Mouse (Mus musculus): Measurements from ENCODE around the gene Lhx1. TPM values are rescaled to one million over a fixed set of nuclear protein-coding genes. Genes with fewer than 3 reads are reported as not detected.

Lhx1 gene
- polyA plus RNA-seq, 1 experiment from 2014 or later: 0.11 TPM

GRCm38 (mm10) chr11:84539981-84540380 lies 14.6 kb upstream of the Lhx1 start:
- no peak overlapping the region for H3K9ac ChIP-seq (ENCODE audit: low read depth, low read length)
- no peak overlapping the region for H3K4me3 ChIP-seq (ENCODE audit: low read depth, low read length)
- 0 out of 2 replicates have a peak, but pooled peaks cover 12% of the 10 kb centered on the region for H3K27me3 ChIP-seq (replicated peaks; ENCODE audit: control insufficient read depth, insufficient read depth, low read length)
- ATAC-seq (ENCODE audit: low read depth) (no peak), DNase-seq (ENCODE audit: low spot score) (no peak)
- H3K4me1 ChIP-seq (ENCODE audit: control insufficient read depth, insufficient read depth, low read length): no peaks in the 10 kb centered on the region
- H3K36me3 ChIP-seq (ENCODE audit: control insufficient read depth, insufficient read depth, low read length): no peaks in the 10 kb centered on the region
- no peak overlapping the region for H3K4me2 ChIP-seq (ENCODE audit: low read depth, low read length)
- no peak overlapping the region for H3K27ac ChIP-seq (replicated peaks; ENCODE audit: low read depth, low read length)
- H3K9me3 ChIP-seq (ENCODE audit: control insufficient read depth, low read length): no peaks in the 10 kb centered on the region
- WGBS: 3% methylated on average over 4 of the region's 4 CpGs

- DNase-seq (ENCODE audit: low spot score): peak; percentile 81
- Histone ChIP-seq H3K27ac (replicated peaks; ENCODE audit: low read depth, low read length) (no peak overlapping the region), H3K36me3 (ENCODE audit: control insufficient read depth, insufficient read depth, low read length) (no peaks in the 10 kb centered on the region), H3K9me3 (ENCODE audit: control insufficient read depth, low read length) (no peaks in the 10 kb centered on the region), H3K9ac (ENCODE audit: low read depth, low read length) (no peak overlapping the region), H3K27me3 (replicated peaks; ENCODE audit: control insufficient read depth, insufficient read depth, low read length) (peaks cover 92% of the 10 kb centered on the region), H3K4me1 (ENCODE audit: control insufficient read depth, insufficient read depth, low read length) (peaks cover 8% of the 10 kb centered on the region), H3K4me2 (ENCODE audit: low read depth, low read length) (no peak overlapping the region), H3K4me3 (ENCODE audit: low read depth, low read length) (no peak overlapping the region)
- ATAC-seq (ENCODE audit: low read depth): peak; percentile 34; the same call in 1 of the 2 replicates
- WGBS: 7% methylated on average over 14 of the region's 14 CpGs
Observed at GRCm38 (mm10) chr11:84529797-84530703, 4.7 kb upstream of the Lhx1 start.

- H3K9ac ChIP-seq (ENCODE audit: low read depth, low read length): no peak overlapping the region
- no peaks in the 10 kb centered on the region for H3K36me3 ChIP-seq (ENCODE audit: control insufficient read depth, insufficient read depth, low read length)
- peaks cover 12% of the 10 kb centered on the region for H3K4me1 ChIP-seq (ENCODE audit: control insufficient read depth, insufficient read depth, low read length)
- peak overlapping the region; percentile 5; the same call in 1 of the 2 replicates for H3K4me2 ChIP-seq (ENCODE audit: low read depth, low read length)
- whole genome bisulfite sequencing: 2% methylated on average over 24 of the region's 24 CpGs
- no peak for DNase-seq (ENCODE audit: low spot score)
- no peaks in the 10 kb centered on the region for H3K9me3 ChIP-seq (ENCODE audit: control insufficient read depth, low read length)
- no peak overlapping the region for H3K4me3 ChIP-seq (ENCODE audit: low read depth, low read length)
- peaks cover 96% of the 10 kb centered on the region for H3K27me3 ChIP-seq (replicated peaks; ENCODE audit: control insufficient read depth, insufficient read depth, low read length)
- no peak overlapping the region for H3K27ac ChIP-seq (replicated peaks; ENCODE audit: low read depth, low read length)
- ATAC-seq (ENCODE audit: low read depth): no peak
Observed at GRCm38 (mm10) chr11:84529143-84529755, 3.9 kb upstream of the Lhx1 start.

- Histone ChIP-seq H3K9ac (ENCODE audit: low read depth, low read length) (no peak overlapping the region), H3K27ac (replicated peaks; ENCODE audit: low read depth, low read length) (no peak overlapping the region), H3K4me3 (ENCODE audit: low read depth, low read length) (no peak overlapping the region), H3K27me3 (replicated peaks; ENCODE audit: control insufficient read depth, insufficient read depth, low read length) (peaks cover 96% of the 10 kb centered on the region), H3K36me3 (ENCODE audit: control insufficient read depth, insufficient read depth, low read length) (no peaks in the 10 kb centered on the region), H3K4me2 (ENCODE audit: low read depth, low read length) (no peak overlapping the region), H3K4me1 (ENCODE audit: control insufficient read depth, insufficient read depth, low read length) (peaks cover 12% of the 10 kb centered on the region), H3K9me3 (ENCODE audit: control insufficient read depth, low read length) (no peaks in the 10 kb centered on the region)
- DNase-seq (ENCODE audit: low spot score): no peak
- WGBS: 2% methylated on average over 29 of the region's 29 CpGs
- no peak for ATAC-seq (ENCODE audit: low read depth)
Observed at GRCm38 (mm10) chr11:84526976-84527860, 1.9 kb upstream of the Lhx1 start.

- Histone ChIP-seq H3K27ac (replicated peaks; ENCODE audit: low read depth, low read length) (no peak overlapping the region), H3K9ac (ENCODE audit: low read depth, low read length) (no peak overlapping the region), H3K4me2 (ENCODE audit: low read depth, low read length) (peak overlapping the region; percentile 82), H3K36me3 (ENCODE audit: control insufficient read depth, insufficient read depth, low read length) (no peaks in the 10 kb centered on the region), H3K4me3 (ENCODE audit: low read depth, low read length) (peak overlapping the region; percentile 47), H3K4me1 (ENCODE audit: control insufficient read depth, insufficient read depth, low read length) (peaks cover 12% of the 10 kb centered on the region), H3K27me3 (replicated peaks; ENCODE audit: control insufficient read depth, insufficient read depth, low read length) (peaks cover 96% of the 10 kb centered on the region), H3K9me3 (ENCODE audit: control insufficient read depth, low read length) (no peaks in the 10 kb centered on the region)
- no peak for DNase-seq (ENCODE audit: low spot score)
- no peak for ATAC-seq (ENCODE audit: low read depth)
- under 1% methylated on average over 10 of the region's 10 CpGs for WGBS
Observed at GRCm38 (mm10) chr11:84526451-84526850, 1.1 kb upstream of the Lhx1 start.

GRCm38 (mm10) chr11:84524511-84525270 lies 644 bp downstream of the Lhx1 start:
- no peak; the same call in 1 of the 2 replicates for ATAC-seq (ENCODE audit: low read depth)

GRCm38 (mm10) chr11:84523841-84524510 lies 1.4 kb downstream of the Lhx1 start:
- peaks cover 96% of the 10 kb centered on the region for H3K27me3 ChIP-seq (replicated peaks; ENCODE audit: control insufficient read depth, insufficient read depth, low read length)
- ATAC-seq (ENCODE audit: low read depth) (no peak), DNase-seq (ENCODE audit: low spot score) (no peak)
- no peak overlapping the region for H3K9ac ChIP-seq (ENCODE audit: low read depth, low read length)
- no peaks in the 10 kb centered on the region for H3K36me3 ChIP-seq (ENCODE audit: control insufficient read depth, insufficient read depth, low read length)
- under 1% methylated on average over 35 of the region's 35 CpGs for WGBS
- H3K9me3 ChIP-seq (ENCODE audit: control insufficient read depth, low read length): no peaks in the 10 kb centered on the region
- H3K4me1 ChIP-seq (ENCODE audit: control insufficient read depth, insufficient read depth, low read length): peaks cover 7% of the 10 kb centered on the region
- peak overlapping the region; percentile 47 for H3K4me3 ChIP-seq (ENCODE audit: low read depth, low read length)
- peak overlapping the region; percentile 82; the same call in 1 of the 2 replicates for H3K4me2 ChIP-seq (ENCODE audit: low read depth, low read length)
- H3K27ac ChIP-seq (replicated peaks; ENCODE audit: low read depth, low read length): no peak overlapping the region

More at GRCm38 (mm10) chr11:84524511-84525270, 644 bp downstream of the Lhx1 start:
- Histone ChIP-seq H3K4me2 (ENCODE audit: low read depth, low read length) (peak overlapping the region; percentile 82), H3K9me3 (ENCODE audit: control insufficient read depth, low read length) (no peaks in the 10 kb centered on the region), H3K4me3 (ENCODE audit: low read depth, low read length) (peak overlapping the region; percentile 47), H3K27me3 (replicated peaks; ENCODE audit: control insufficient read depth, insufficient read depth, low read length) (peaks cover 96% of the 10 kb centered on the region), H3K36me3 (ENCODE audit: control insufficient read depth, insufficient read depth, low read length) (no peaks in the 10 kb centered on the region), H3K27ac (replicated peaks; ENCODE audit: low read depth, low read length) (no peak overlapping the region), H3K9ac (ENCODE audit: low read depth, low read length) (no peak overlapping the region), H3K4me1 (ENCODE audit: control insufficient read depth, insufficient read depth, low read length) (peaks cover 12% of the 10 kb centered on the region)
- WGBS: 0% methylated on average over 33 of the region's 48 CpGs
- no peak for DNase-seq (ENCODE audit: low spot score)

Data from embryonic facial prominence, embryonic 14.5 days (tissue).